In the genomic region with DNA sequence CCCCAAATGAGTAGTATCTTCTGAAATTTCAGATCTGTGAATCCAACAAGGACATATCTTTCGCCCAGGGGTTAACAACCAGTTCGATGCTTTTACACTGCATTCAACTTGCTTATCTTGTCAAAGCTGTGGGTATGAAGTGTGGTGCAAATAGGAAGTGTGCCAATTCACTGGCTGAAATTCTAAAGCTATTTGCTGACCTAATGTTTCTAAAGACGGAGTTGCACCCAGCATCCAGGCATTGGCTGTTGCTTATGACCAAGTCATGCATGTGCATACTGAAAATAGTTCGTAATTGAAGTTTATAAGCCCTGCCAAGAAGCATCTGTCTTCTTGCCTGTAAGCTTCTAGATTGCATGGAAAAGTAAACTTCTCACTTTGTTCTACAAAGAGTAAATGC, we compare ENCODE assay signal across 16 mouse cellular contexts. TPM values are rescaled to one million over a fixed set of nuclear protein-coding genes. Genes with fewer than 3 reads are reported as not detected.
A peak's percentile ranks its signal among the peaks of the same experiment; 100 is the strongest.
DNase-seq lines count a peak whose midpoint lies in the region; ATAC-seq lines count a peak whose summit lies in the region.
"Had no signal": no experiment of that assay in that cellular context is flagged by ENCODE, and none has a peak within 500 bp of the region (broad histone marks: within the 10 kb centered on the region; RNA-seq: fewer than 3 reads in every experiment).

No protein-coding gene starts in this region.

- no peaks in the 10 kb centered on the region for H3K9me3 ChIP-seq in embryonic facial prominence, embryonic 14.5 days (ENCODE audit: control insufficient read depth, low read length)
- no peaks in the 10 kb centered on the region for H3K9me3 ChIP-seq in embryonic facial prominence, embryonic 10.5 days
- H3K9me3 ChIP-seq in megakaryocyte, embryonic 14.5 days, result no peaks in the 10 kb centered on the region
- H3K9me3 ChIP-seq: embryonic facial prominence, embryonic 12.5 days had no signal

- 78% methylated on average over 4 of the region's 4 CpGs for WGBS in embryonic facial prominence, embryonic 14.5 days
- 88% methylated on average over 4 of the region's 4 CpGs for WGBS in embryonic facial prominence, embryonic 10.5 days

- peaks cover 3% of the 10 kb centered on the region; the same call in 1 of the 2 replicates for H3K4me1 ChIP-seq in embryonic facial prominence, embryonic 14.5 days (ENCODE audit: control insufficient read depth, insufficient read depth, low read length)
- H3K4me1 ChIP-seq in embryonic facial prominence, embryonic 10.5 days, result no peaks in the 10 kb centered on the region
- peaks cover 62% of the 10 kb centered on the region for H3K4me1 ChIP-seq in megakaryocyte, embryonic 14.5 days
- H3K4me1 ChIP-seq: embryonic facial prominence, embryonic 12.5 days had no signal

- DNase-seq in embryonic facial prominence, embryonic 14.5 days (ENCODE audit: low spot score), result peak; percentile 15
- no peak for DNase-seq in embryonic facial prominence, embryonic 10.5 days (ENCODE audit: low spot score)
- DNase-seq in layer of hippocampus, adult 9-11 months, result peak; percentile 17
- DNase-seq in layer of hippocampus, adult 9-10 months (ENCODE audit: low spot score), result no peak
- peak; percentile 42 to 57 for DNase-seq in heart, postnatal 10 days
- no peak for DNase-seq in cerebellum, postnatal 4 days (ENCODE audit: low spot score in 2 of 2)
- DNase-seq: cerebellum, adult 9-11 months; right cerebral cortex, postnatal 25 days; thymus, postnatal 14 days had no signal

- H3K27me3 ChIP-seq in embryonic facial prominence, embryonic 14.5 days (replicated peaks; ENCODE audit: control insufficient read depth, insufficient read depth, low read length), result no peaks in the 10 kb centered on the region
- no peaks in the 10 kb centered on the region for H3K27me3 ChIP-seq in embryonic facial prominence, embryonic 10.5 days (replicated peaks; ENCODE audit: low read depth, poor library complexity, severe bottlenecking)
- no peaks in the 10 kb centered on the region for H3K27me3 ChIP-seq in megakaryocyte, embryonic 14.5 days (replicated peaks)
- H3K27me3 ChIP-seq: embryonic facial prominence, embryonic 12.5 days had no signal

- H3K9ac ChIP-seq in embryonic facial prominence, embryonic 14.5 days (ENCODE audit: low read depth, low read length), result no peak overlapping the region
- H3K9ac ChIP-seq: embryonic facial prominence, embryonic 12.5 days had no signal

- H3K4me3 ChIP-seq in embryonic facial prominence, embryonic 14.5 days (ENCODE audit: low read depth, low read length), result no peak overlapping the region
- no peak overlapping the region for H3K4me3 ChIP-seq in embryonic facial prominence, embryonic 10.5 days
- H3K4me3 ChIP-seq in megakaryocyte, embryonic 14.5 days (replicated peaks), result peak overlapping the region; percentile 71
- H3K4me3 ChIP-seq: embryonic facial prominence, embryonic 12.5 days; heart, adult 2 months; myocyte had no signal

- no peak for ATAC-seq in embryonic facial prominence, embryonic 14.5 days (ENCODE audit: low read depth)
- no peak for ATAC-seq in erythroid progenitor cell, adult 5-6 weeks (replicated peaks; ENCODE audit: low FRiP score, poor library complexity, severe bottlenecking)
- ATAC-seq: activated CD4-positive, CD25-positive, alpha-beta regulatory T cell, adult 4 months; inflammation-experienced regulatory T-cells, adult 6 months had no signal

- no peak overlapping the region for H3K4me2 ChIP-seq in embryonic facial prominence, embryonic 14.5 days (ENCODE audit: low read depth, low read length)
- H3K4me2 ChIP-seq: embryonic facial prominence, embryonic 12.5 days had no signal

- intact Hi-C loops in heart, postnatal 10 days (cut with DNase I), result loop anchor here (10.0 kb wide), 2 partner anchors 81 to 299 kb away; no protein-coding TSS in a partner anchor

- H3K36me3 ChIP-seq in embryonic facial prominence, embryonic 14.5 days (ENCODE audit: control insufficient read depth, insufficient read depth, low read length), result no peaks in the 10 kb centered on the region
- H3K36me3 ChIP-seq in embryonic facial prominence, embryonic 10.5 days (replicated peaks), result no peaks in the 10 kb centered on the region
- peaks cover 14% of the 10 kb centered on the region for H3K36me3 ChIP-seq in megakaryocyte, embryonic 14.5 days (replicated peaks; ENCODE audit: low read length)
- H3K36me3 ChIP-seq: embryonic facial prominence, embryonic 12.5 days had no signal

- no peak overlapping the region for H3K27ac ChIP-seq in embryonic facial prominence, embryonic 14.5 days (replicated peaks; ENCODE audit: low read depth, low read length)
- H3K27ac ChIP-seq in embryonic facial prominence, embryonic 10.5 days (replicated peaks), result no peak overlapping the region
- H3K27ac ChIP-seq: embryonic facial prominence, embryonic 12.5 days; heart, adult 2 months had no signal

RNA-seq across cellular contexts. Expression of a gene that starts 5.6 kb away (rescaled TPM):
- polyA plus RNA-seq in embryonic facial prominence, embryonic 14.5 days (2014; fragmentation: Nextera tagmentation; extraction: Ambion mirVana), result 19.5 and 19.8 TPM in 2 replicates
- 14.3 and 16.0 TPM in 2 replicates for polyA plus RNA-seq in embryonic facial prominence, embryonic 10.5 days (2016; fragmentation: Nextera tagmentation; extraction: Ambion mirVana)
- 1 to 10 TPM; 3.8 to 4.7 TPM for total RNA-seq in heart, postnatal 10 days (2021)
- 0.58 and 5.3 TPM in 2 replicates for polyA plus RNA-seq in megakaryocyte, embryonic 14.5 days (2012; ENCODE audit: insufficient read depth, low replicate concordance)
- total RNA-seq in erythroid progenitor cell, adult 5-6 weeks (2015; ENCODE audit: low replicate concordance), result 5.4 and 9.4 TPM in 2 replicates
- total RNA-seq in erythroid progenitor cell, adult 5-6 weeks (2017; ENCODE audit: low replicate concordance), result 6.6 and 8.1 TPM in 2 replicates

Comparison
In these comparisons a context has a peak if more than half of its experiments do, and no peak if none do; other contexts are left out.
1. DNase-seq: peak in embryonic facial prominence, embryonic 14.5 days (single experiment), layer of hippocampus, adult 9-11 months (single experiment) and heart, postnatal 10 days (2 of 2); none in embryonic facial prominence, embryonic 10.5 days (single experiment), layer of hippocampus, adult 9-10 months (single experiment) and cerebellum, postnatal 4 days (0 of 2).